ENCODE assay signal across 8 mouse cellular contexts in the genomic region with DNA sequence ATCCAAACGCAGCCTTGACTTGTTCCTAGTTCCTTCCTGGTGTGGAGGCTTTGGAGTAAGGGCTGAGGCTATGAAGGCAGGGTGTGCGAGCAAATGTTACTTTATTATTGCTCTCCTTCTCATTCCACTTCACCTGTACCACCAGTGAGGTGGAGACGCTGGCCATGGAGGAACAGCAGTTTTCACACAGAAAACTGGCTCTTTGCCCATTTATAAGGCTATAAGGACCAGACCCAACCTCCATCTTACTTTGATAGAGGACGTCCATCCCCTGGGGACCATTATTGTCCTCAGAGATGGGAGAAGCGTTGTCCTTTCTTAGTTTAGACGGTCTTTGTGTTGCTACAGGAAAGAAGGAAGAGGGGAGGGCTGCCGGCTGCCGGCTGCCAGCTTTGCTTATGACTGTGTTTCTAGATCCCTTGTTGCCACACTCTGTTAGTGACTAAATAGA.
DNase-seq lines count a peak whose midpoint lies in the region; ATAC-seq and TF ChIP-seq lines count a peak whose summit lies in the region.

No protein-coding gene starts in this region.

- H3K27me3 ChIP-seq in hindbrain, embryonic 10.5 days (ENCODE audit: insufficient read depth, poor library complexity, severe bottlenecking): peaks cover 66% of the 10 kb centered on the region
- H3K27me3 ChIP-seq in hindbrain, embryonic 11.5 days (ENCODE audit: control insufficient read depth, insufficient read depth, low read length): peaks cover 22% of the 10 kb centered on the region
- H3K27me3 ChIP-seq in hindbrain, embryonic 12.5 days: peaks cover 57% of the 10 kb centered on the region
- peaks cover 3% of the 10 kb centered on the region; the same call in 1 of the 2 replicates for H3K27me3 ChIP-seq in liver, postnatal 0 days (ENCODE audit: insufficient read depth, low read length)

- ATAC-seq in hindbrain, embryonic 11.5 days (ENCODE audit: low FRiP score): no peak
- no peak for ATAC-seq in hindbrain, embryonic 12.5 days (ENCODE audit: low FRiP score)
- ATAC-seq in liver, postnatal 0 days: no peak

- H3K27ac ChIP-seq in hindbrain, embryonic 10.5 days: no peak overlapping the region
- H3K27ac ChIP-seq in hindbrain, embryonic 11.5 days (ENCODE audit: low read depth, low read length): no peak overlapping the region
- no peak overlapping the region for H3K27ac ChIP-seq in hindbrain, embryonic 12.5 days
- 0 out of 2 replicates have a peak overlapping the region, but pooled peaks have one; percentile 0 for H3K27ac ChIP-seq in liver, postnatal 0 days (ENCODE audit: low read depth)

- H3K9ac ChIP-seq in hindbrain, embryonic 11.5 days (ENCODE audit: low read depth, low read length): no peak overlapping the region
- H3K9ac ChIP-seq in hindbrain, embryonic 12.5 days: no peak overlapping the region
- H3K9ac ChIP-seq in liver, postnatal 0 days (replicated peaks): peak overlapping the region; percentile 0; the same call in 1 of the 2 replicates

- 0 out of 2 replicates have a peak overlapping the region, but pooled peaks have one; percentile 2 for H3K4me3 ChIP-seq in hindbrain, embryonic 10.5 days
- H3K4me3 ChIP-seq in hindbrain, embryonic 11.5 days (ENCODE audit: low read depth, low read length): no peak overlapping the region
- no peak overlapping the region for H3K4me3 ChIP-seq in hindbrain, embryonic 12.5 days
- H3K4me3 ChIP-seq in liver, postnatal 0 days (ENCODE audit: low read depth, low read length): peak overlapping the region; percentile 34

- no peaks in the 10 kb centered on the region for H3K36me3 ChIP-seq in hindbrain, embryonic 10.5 days
- no peaks in the 10 kb centered on the region for H3K36me3 ChIP-seq in hindbrain, embryonic 11.5 days (ENCODE audit: control insufficient read depth, insufficient read depth, low read length)
- no peaks in the 10 kb centered on the region for H3K36me3 ChIP-seq in hindbrain, embryonic 12.5 days
- no peaks in the 10 kb centered on the region for H3K36me3 ChIP-seq in liver, postnatal 0 days (replicated peaks; ENCODE audit: insufficient read depth, low read length)

- TF ChIP-seq CTCF in liver, postnatal 0 days (IDR thresholded peaks at IDR 0.05; ENCODE audit: low read depth): no peak

- intact Hi-C loops in left cerebral cortex, postnatal 10 days (cut with DNase I): no loop called here

- no peak for TF ChIP-seq EP300 in liver, postnatal 0 days (IDR thresholded peaks at IDR 0.05; ENCODE audit: low read depth)

- 70% methylated on average over 8 of the region's 8 CpGs for WGBS in hindbrain, embryonic 10.5 days
- WGBS in hindbrain, embryonic 11.5 days: 75% methylated on average over 8 of the region's 8 CpGs
- WGBS in hindbrain, embryonic 12.5 days: 72% methylated on average over 8 of the region's 8 CpGs
- WGBS in liver, postnatal 0 days (ENCODE audit: insufficient replicate concordance): 47% methylated on average over 8 of the region's 8 CpGs

- DNase-seq in hindbrain, embryonic 10.5 days (ENCODE audit: low spot score): no peak
- no peak for DNase-seq in hindbrain, embryonic 11.5 days (ENCODE audit: low spot score)
- DNase-seq in T-cell, adult 2 months (ENCODE audit: low spot score): peak; percentile 59
- DNase-seq in liver, postnatal 0 days: no peak
- DNase-seq in left cerebral cortex, postnatal 10 days (ENCODE audit: extremely low spot score in 1 of 2, low spot score in 2 of 2): no peak
- no peak for DNase-seq in yolk sac, embryonic 10.5 days (ENCODE audit: low spot score)
- DNase-seq in frontal cortex, adult 2 months (ENCODE audit: extremely low spot score in 1 of 2, low spot score in 1 of 2): no peak

- H3K4me2 ChIP-seq in hindbrain, embryonic 11.5 days (replicated peaks; ENCODE audit: low read depth, low read length): no peak overlapping the region
- peak overlapping the region; percentile 13; the same call in 1 of the 2 replicates for H3K4me2 ChIP-seq in hindbrain, embryonic 12.5 days (replicated peaks)
- peak overlapping the region; percentile 64 for H3K4me2 ChIP-seq in liver, postnatal 0 days (ENCODE audit: low read depth, low read length)

- peaks cover 13% of the 10 kb centered on the region for H3K4me1 ChIP-seq in hindbrain, embryonic 10.5 days (replicated peaks)
- H3K4me1 ChIP-seq in hindbrain, embryonic 11.5 days (replicated peaks; ENCODE audit: control insufficient read depth, insufficient read depth, low read length): no peaks in the 10 kb centered on the region
- peaks cover 8% of the 10 kb centered on the region for H3K4me1 ChIP-seq in hindbrain, embryonic 12.5 days
- peaks cover 12% of the 10 kb centered on the region for H3K4me1 ChIP-seq in liver, postnatal 0 days (ENCODE audit: insufficient read depth)

- no peaks in the 10 kb centered on the region for H3K9me3 ChIP-seq in hindbrain, embryonic 10.5 days
- no peaks in the 10 kb centered on the region for H3K9me3 ChIP-seq in hindbrain, embryonic 11.5 days (ENCODE audit: control insufficient read depth, low read length)
- no peaks in the 10 kb centered on the region for H3K9me3 ChIP-seq in hindbrain, embryonic 12.5 days (replicated peaks)
- no peaks in the 10 kb centered on the region for H3K9me3 ChIP-seq in liver, postnatal 0 days (ENCODE audit: low read length)

Comparison
In these comparisons a context has a peak if more than half of its experiments do, and no peak if none do; other contexts are left out.
1. H3K4me3 ChIP-seq: peak in hindbrain, embryonic 10.5 days (single experiment) and liver, postnatal 0 days (single experiment); none in hindbrain, embryonic 11.5 days (single experiment) and hindbrain, embryonic 12.5 days (single experiment).